Mouse (Mus musculus): ENCODE measurements around the gene Frmd4a.

Frmd4a gene

GRCm38 (mm10) chr2:4449860-4450480 is 432.5 kb downstream of the Frmd4a start:
- DNase-seq: peak; percentile 41

DNA sequence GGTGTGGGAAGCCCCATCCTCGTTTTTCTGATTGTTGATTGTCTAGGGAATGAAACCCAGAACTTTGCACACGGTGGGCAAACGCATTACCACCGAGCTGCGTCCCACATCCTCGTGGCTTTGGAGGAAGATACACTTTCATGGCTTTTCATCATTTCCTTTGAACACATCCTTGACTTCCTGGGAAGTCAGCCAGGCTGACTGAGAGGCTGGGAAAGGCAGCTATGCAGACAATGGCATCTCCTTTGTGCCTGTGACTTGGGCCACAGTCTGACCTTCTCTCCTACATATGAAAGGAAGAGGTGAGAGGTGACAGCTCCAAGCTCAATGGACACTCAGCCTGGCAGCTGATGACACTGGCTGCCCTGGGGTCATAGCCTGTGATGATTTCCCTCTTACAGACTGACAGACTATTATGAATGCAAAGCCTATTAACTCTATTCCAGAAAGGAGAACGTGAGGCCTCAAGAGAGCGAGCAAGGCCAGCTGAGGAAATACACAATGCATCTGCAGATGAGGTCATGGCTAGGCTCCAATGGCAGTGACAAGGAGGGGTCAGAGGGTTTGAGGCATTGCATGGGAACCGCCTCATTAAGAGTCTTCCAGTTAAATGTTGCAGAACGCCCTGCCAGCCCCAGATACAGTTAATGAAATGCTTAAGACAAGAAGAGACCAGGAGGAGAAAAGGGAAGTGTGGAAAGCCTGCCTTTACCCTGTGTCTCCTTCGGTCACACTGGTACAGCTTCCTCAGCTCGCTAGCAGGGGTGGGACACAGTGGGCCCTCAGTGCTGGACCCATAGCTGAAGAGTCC is 435.3 kb downstream of the Frmd4a start:
- peak; percentile 72 for DNase-seq

- no peak for DNase-seq
Observed at GRCm38 (mm10) chr2:4455097-4456025, 437.8 kb downstream of the Frmd4a start.

- peak; percentile 43 for DNase-seq
Observed at GRCm38 (mm10) chr2:4460897-4461296, 443.4 kb downstream of the Frmd4a start.

- no peak for DNase-seq
Observed at GRCm38 (mm10) chr2:4461514-4461913, 444.0 kb downstream of the Frmd4a start.

DNA sequence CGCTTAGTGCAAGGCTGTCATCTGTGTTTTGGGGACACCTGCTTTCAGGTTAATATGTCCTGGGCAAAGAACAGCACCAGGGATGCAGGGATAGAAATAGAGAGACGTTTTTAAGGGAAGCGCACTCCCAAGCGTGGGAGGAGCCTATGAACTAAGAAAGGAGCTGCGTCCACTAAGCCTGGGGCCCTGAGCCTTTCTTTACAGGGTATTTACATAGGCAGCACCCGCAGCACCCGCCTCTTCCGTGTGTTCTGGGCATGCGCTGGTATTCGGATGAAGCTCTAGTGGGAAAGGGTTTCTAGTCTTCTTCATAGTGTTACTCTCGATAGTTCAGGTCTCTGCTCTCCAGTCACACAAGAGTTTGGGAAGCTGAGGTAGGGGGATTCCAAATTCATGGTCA is 445.0 kb downstream of the Frmd4a start:
- no peak for DNase-seq

DNA sequence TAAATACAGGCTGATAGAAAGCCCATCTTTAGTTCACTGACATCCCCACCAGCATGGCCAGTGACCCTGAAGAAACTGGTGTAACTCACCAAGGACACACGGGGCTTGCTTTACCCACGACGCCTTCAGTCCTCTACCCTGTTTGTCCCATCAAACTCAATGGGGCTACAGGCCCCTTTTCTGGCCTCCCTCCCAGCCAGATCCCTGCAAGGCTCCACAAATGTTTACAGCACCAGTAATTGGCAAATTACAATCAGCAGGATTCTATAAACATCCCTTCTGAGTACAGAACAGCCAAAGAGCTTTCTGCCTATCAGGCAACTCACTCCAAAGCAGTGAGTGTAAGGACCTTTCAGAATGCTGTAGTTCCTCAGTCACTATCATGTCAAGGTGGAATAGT is 448.6 kb downstream of the Frmd4a start:
- DNase-seq: no peak

GRCm38 (mm10) chr2:4467314-4467713 is 449.8 kb downstream of the Frmd4a start:
- no peak for DNase-seq

DNA sequence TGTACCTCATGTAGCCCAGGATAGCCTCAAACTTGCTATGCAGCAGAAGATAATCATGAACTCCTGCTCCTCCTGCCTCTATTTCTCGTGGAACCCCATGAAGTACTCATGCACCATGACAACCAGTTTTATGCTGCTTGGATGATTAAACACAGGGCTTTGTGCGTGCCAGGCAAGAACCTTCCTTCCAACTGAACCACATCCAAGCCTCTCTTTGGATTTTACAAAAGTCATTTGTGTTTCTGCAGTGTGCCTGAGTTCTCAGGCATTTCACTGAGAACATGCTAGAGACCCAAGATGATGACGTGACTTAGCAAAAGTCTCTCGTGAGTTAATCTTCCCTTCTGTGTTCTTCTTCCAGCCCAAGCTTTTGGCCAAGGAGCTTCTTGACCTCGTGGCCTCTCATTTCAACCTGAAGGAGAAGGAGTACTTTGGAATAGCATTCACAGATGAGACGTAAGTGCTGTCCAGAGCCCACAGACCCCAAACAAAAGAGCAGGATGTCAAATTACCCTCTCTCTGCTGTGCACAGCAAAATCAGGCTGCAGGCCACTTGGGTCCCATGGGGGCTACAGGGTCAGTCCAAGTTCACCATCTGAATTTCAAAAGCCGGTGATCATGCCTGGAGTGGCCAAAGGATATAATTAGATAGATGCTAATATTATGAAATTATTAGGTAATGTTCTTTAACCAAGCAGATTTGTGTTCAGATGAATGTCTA is 455.4 kb downstream of the Frmd4a start:
- DNase-seq: no peak

- no peak for DNase-seq
Observed at GRCm38 (mm10) chr2:4473866-4474538, 456.5 kb downstream of the Frmd4a start.

DNA sequence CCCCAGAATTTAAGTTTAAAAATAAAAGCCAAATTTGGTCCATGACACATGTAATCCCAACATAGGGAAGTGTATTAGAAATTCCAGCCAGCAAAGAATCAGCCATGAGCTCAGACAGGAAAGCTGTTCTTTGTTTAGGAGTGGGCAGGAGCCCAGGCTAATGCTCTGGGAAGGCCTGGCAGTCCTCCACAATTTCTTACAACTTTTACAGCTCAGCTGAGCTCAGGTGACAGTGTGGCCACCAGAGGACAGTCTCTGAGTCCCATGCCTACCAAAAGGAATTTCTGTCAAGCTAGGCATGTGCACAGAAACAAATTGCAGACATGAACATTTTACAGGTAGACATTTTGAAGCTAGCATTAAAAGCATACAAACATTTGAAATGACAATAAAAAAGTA is 457.0 kb downstream of the Frmd4a start:
- peak; percentile 55 for DNase-seq

GRCm38 (mm10) chr2:4475991-4476390 is 458.5 kb downstream of the Frmd4a start:
- DNase-seq: no peak

- no peak for DNase-seq
Observed at GRCm38 (mm10) chr2:4476608-4477007, 459.1 kb downstream of the Frmd4a start.

DNA sequence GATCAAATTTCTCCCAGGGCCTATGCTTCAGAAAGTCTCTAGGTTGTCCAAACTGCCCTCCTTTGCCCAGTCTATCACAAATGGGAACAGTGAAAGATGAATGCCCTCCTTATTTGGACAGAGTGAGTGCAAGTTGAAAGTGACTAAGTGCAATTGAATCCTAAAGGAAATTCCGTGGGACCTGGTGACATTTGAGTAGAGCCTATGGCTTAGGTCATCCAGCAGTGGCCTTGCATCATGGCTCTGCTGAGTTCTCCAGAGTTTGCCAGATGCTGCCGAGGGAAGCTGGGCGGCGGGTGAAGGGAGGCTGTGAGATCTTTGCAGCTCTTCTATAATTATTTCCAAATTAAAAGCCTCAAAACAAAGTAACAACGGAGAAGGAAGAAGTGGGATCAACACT is 459.8 kb downstream of the Frmd4a start:
- no peak for DNase-seq

DNA sequence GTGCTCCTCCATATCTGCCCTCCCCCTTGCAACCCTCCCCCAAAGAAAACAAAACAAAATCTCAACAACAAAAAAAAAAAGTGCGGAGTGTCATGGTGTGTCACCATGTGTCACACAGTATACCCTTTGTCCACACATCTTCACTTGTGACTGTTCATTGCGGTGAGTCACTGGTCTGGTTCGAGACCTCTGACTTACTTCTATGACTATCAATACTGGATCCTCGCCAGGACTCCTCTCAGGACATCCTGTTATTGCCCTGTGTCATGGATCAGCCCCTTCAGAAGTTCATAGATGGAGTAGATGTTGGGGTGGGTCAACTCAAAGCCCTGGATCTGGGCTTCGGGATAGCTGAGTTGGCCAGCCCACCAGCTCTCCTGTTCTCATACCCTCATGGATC is 462.7 kb downstream of the Frmd4a start:
- DNase-seq: peak; percentile 58

- DNase-seq: no peak
Observed at GRCm38 (mm10) chr2:4481154-4481553, 463.6 kb downstream of the Frmd4a start.

DNA sequence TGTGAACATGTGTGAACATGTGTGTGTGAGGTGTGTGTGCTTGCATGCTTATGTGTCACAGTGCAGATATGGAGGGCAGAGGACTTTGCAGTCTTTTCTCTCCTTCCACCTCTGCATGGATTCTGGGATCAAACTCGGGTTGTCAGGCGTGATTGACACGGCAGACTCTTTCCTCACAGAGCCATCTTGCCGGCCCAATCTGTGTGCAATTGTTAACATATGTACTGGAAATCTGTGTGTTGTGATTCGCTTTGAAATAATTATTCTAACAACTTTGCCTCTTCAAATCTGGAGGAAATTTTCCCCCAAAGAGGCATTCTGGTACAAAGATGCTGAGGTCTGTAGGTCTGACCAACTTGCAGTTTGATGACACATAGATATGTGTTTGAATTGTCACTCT is 468.7 kb downstream of the Frmd4a start:
- no peak for DNase-seq

- no peak for DNase-seq
Observed at GRCm38 (mm10) chr2:4487280-4487679, 469.8 kb downstream of the Frmd4a start.

DNA sequence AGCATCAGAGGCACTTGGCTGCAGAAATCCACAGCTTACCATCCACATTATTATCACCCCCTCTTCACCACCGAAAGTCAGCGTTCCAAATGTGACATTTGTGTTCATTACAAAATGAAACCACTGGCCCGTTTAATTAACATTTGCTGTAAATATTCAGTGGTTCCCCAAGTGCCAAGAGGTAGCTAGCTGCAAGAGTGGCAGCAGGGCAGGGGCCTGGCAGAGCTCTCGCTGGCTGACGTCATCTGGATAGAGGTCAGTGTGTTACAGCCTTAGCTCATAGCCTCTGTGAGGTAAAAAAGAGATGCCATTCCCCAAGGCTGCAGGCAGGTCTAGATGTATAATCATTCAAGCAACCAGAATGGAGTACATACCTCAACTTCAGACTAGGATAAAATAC is 473.3 kb downstream of the Frmd4a start:
- DNase-seq: peak; percentile 59

GRCm38 (mm10) chr2:4492485-4493481 is 475.3 kb downstream of the Frmd4a start:
- peak; percentile 92 for DNase-seq

GRCm38 (mm10) chr2:4494478-4494877 is 477.0 kb downstream of the Frmd4a start:
- DNase-seq: no peak

Measured in lung, postnatal 36 days (tissue).